Mouse (Mus musculus) cerebellum, adult 2 months (tissue): Measurements from ENCODE around the gene Sh2d3c.

Source experiments
- CTCF ChIP-seq: fragments of 200-500 bp; IDR thresholded peaks from 2 replicates; pipeline ENCODE4 v1.5.1; 2011; ENCODE audit warnings: low read depth, mild to moderate bottlenecking, control low read depth, low read length, moderate library complexity, borderline replicate concordance; ENCODE audit not compliant: insufficient read depth
- POLR2A ChIP-seq: fragments of 200-500 bp; IDR thresholded peaks from 2 replicates; pipeline ENCODE4 v1.6.1; 2011; ENCODE audit warnings: low read length, control low read depth, borderline replicate concordance; ENCODE audit not compliant: insufficient read depth

GRCm38 (mm10) chr2:32779131-32779530, 58.3 kb downstream of the Sh2d3c start:
- TF ChIP-seq CTCF (peak; percentile 99), POLR2A (no peak)
